Mouse (Mus musculus): ENCODE measurements at regions not wholly inside any gene's neighbourhood (a gene's known extent, or its start where the extent isn't known, plus 50 kb on each side); places are given as distances from the start of the nearest gene placed in this dataset.

DNA sequence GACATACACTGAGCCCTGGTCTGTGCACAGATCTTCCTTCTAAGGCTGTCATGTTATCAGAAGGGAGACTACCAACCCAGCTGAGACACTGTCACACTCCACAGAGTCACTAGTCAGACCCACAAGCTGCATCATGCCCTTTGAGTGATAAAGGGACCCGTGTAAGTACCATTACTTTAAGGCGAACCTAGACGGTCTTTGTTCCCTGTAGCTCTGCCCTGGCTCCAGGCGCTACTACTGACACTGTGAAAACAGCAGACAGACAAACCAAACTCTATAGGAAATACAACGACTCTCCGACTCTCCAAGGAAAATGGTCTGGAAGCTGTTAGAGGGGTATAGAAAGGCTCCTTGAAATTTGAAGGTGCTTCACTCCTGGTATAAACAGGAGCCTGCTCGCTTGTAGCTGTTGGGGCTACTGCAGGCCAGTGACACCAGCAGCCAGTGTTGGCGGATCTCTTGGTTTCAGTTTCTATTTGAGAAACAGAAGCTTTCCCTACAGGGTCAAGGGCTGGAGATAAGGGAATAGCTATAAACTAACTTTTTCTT is 75.2 kb upstream of the Wnt7b start:
- H3K27ac ChIP-seq (ENCODE audit: low read length), result peak overlapping the region; percentile 35; the same call in 1 of the 2 replicates
- no peak for ATAC-seq
- no peak overlapping the region for H3K4me3 ChIP-seq (replicated peaks; ENCODE audit: low read length)
- peaks cover 52% of the 10 kb centered on the region for H3K4me1 ChIP-seq (replicated peaks; ENCODE audit: control insufficient read depth, insufficient read depth, low read length)
- H3K9me3 ChIP-seq (ENCODE audit: control insufficient read depth, low read length), result no peaks in the 10 kb centered on the region
- H3K36me3 ChIP-seq (ENCODE audit: control insufficient read depth, insufficient read depth), result no peaks in the 10 kb centered on the region
- no peak overlapping the region for H3K4me2 ChIP-seq (ENCODE audit: low read length)
- 60% methylated on average over 8 of the region's 8 CpGs for WGBS
- peaks cover 7% of the 10 kb centered on the region for H3K27me3 ChIP-seq (replicated peaks; ENCODE audit: control insufficient read depth, insufficient read depth, low read length)
- 0 out of 2 replicates have a peak overlapping the region, but pooled peaks have one; percentile 19 for H3K9ac ChIP-seq (replicated peaks; ENCODE audit: low read depth, low read length)

DNA sequence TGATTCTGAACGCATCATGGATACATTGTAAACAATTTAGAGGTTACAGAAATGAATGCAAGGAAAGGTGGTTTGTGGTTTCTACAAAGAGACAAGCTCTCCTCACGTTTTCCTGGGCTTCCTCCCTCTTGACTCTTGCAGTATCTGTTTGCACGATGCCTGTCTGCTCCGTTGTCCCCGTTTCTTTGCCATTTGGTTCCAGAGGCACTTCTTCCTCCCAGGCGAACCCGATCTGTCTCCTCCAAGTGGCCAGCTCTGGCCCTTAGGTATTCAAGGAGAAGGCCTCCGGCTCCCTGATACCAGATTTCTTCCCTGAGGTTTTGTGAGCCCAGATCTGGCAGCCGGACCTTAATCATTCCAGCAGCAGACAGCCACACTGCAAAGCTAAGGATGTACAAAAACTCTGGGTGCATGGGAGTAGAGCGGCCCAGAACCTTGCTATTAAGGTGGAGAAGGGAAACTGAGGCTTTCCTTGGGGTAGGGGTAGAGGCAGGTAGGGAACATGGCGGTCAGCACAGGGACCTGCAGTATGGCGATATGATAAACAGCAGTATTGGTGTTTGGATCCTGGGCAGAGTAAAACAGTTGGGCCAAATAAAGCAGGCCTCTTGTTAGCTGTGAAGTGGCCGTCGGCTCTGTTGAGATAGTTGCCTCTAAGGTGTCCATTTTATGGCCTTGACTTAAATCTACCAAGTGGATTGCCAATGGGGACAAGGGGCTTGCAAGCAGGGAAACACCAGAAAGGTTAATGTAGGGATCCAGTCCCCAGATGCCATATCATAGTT is 76.0 kb upstream of the Wnt7b start:
- H3K4me1 ChIP-seq (replicated peaks; ENCODE audit: control insufficient read depth, insufficient read depth, low read length), result peaks cover 44% of the 10 kb centered on the region
- no peak overlapping the region for H3K4me3 ChIP-seq (replicated peaks; ENCODE audit: low read length)
- no peaks in the 10 kb centered on the region for H3K36me3 ChIP-seq (ENCODE audit: control insufficient read depth, insufficient read depth)
- WGBS, result 80% methylated on average over 14 of the region's 14 CpGs
- H3K9me3 ChIP-seq (ENCODE audit: control insufficient read depth, low read length), result no peaks in the 10 kb centered on the region
- no peak overlapping the region for H3K9ac ChIP-seq (replicated peaks; ENCODE audit: low read depth, low read length)
- ATAC-seq, result no peak
- no peak overlapping the region for H3K27ac ChIP-seq (ENCODE audit: low read length)
- H3K4me2 ChIP-seq (ENCODE audit: low read length), result 0 out of 2 replicates have a peak overlapping the region, but pooled peaks have one; percentile 8
- H3K27me3 ChIP-seq (replicated peaks; ENCODE audit: control insufficient read depth, insufficient read depth, low read length), result peaks cover 7% of the 10 kb centered on the region

GRCm38 (mm10) chr15:85660528-85661392 is 74.0 kb upstream of the Ppara start:
- Histone ChIP-seq H3K4me3 (replicated peaks; ENCODE audit: low read length) (no peak overlapping the region), H3K4me2 (ENCODE audit: low read length) (peak overlapping the region; percentile 28), H3K27me3 (replicated peaks; ENCODE audit: control insufficient read depth, insufficient read depth, low read length) (peaks cover 7% of the 10 kb centered on the region), H3K9me3 (ENCODE audit: control insufficient read depth, low read length) (no peaks in the 10 kb centered on the region), H3K27ac (ENCODE audit: low read length) (no peak overlapping the region), H3K4me1 (replicated peaks; ENCODE audit: control insufficient read depth, insufficient read depth, low read length) (peaks cover 24% of the 10 kb centered on the region), H3K9ac (replicated peaks; ENCODE audit: low read depth, low read length) (peak overlapping the region; percentile 45), H3K36me3 (ENCODE audit: control insufficient read depth, insufficient read depth) (no peaks in the 10 kb centered on the region)
- ATAC-seq, result no peak
- 15% methylated on average over 45 of the region's 45 CpGs for WGBS

- H3K4me3 ChIP-seq (replicated peaks; ENCODE audit: low read length), result no peak overlapping the region
- H3K27ac ChIP-seq (ENCODE audit: low read length), result peak overlapping the region; percentile 0; the same call in 1 of the 2 replicates
- peak overlapping the region; percentile 45; the same call in 1 of the 2 replicates for H3K9ac ChIP-seq (replicated peaks; ENCODE audit: low read depth, low read length)
- ATAC-seq, result no peak
- H3K27me3 ChIP-seq (replicated peaks; ENCODE audit: control insufficient read depth, insufficient read depth, low read length), result peaks cover 7% of the 10 kb centered on the region
- 62% methylated on average over 2 of the region's 2 CpGs for WGBS
- H3K36me3 ChIP-seq (ENCODE audit: control insufficient read depth, insufficient read depth), result no peaks in the 10 kb centered on the region
- no peaks in the 10 kb centered on the region for H3K9me3 ChIP-seq (ENCODE audit: control insufficient read depth, low read length)
- H3K4me1 ChIP-seq (replicated peaks; ENCODE audit: control insufficient read depth, insufficient read depth, low read length), result peaks cover 18% of the 10 kb centered on the region
- H3K4me2 ChIP-seq (ENCODE audit: low read length), result no peak overlapping the region
Measured at GRCm38 (mm10) chr15:85661393-85661690, 73.4 kb upstream of the Ppara start.

DNA sequence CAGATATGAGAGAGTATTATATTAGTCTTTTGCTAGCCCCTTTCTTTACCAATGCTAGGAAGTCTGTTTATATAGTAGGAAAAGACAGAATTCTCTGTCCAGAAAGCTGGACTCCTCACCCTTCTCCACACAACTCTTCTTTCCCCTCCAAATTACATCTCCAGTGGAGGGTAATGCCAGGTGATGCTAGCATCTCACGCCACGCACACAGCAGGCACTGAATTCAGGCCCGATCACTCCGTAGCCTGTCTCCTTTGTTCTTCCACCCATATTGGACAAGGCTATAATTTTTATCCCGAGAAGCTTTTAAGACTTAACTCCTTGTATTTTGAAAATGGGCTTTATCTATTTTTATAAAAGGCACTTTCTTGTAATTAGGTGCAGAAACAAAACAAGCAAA is 73.0 kb upstream of the Ppara start:
- 71% methylated on average over 5 of the region's 5 CpGs for WGBS
- no peak overlapping the region for H3K4me2 ChIP-seq (ENCODE audit: low read length)
- peaks cover 7% of the 10 kb centered on the region for H3K27me3 ChIP-seq (replicated peaks; ENCODE audit: control insufficient read depth, insufficient read depth, low read length)
- no peaks in the 10 kb centered on the region for H3K9me3 ChIP-seq (ENCODE audit: control insufficient read depth, low read length)
- peaks cover 21% of the 10 kb centered on the region for H3K4me1 ChIP-seq (replicated peaks; ENCODE audit: control insufficient read depth, insufficient read depth, low read length)
- H3K27ac ChIP-seq (ENCODE audit: low read length), result peak overlapping the region; percentile 0; the same call in 1 of the 2 replicates
- H3K36me3 ChIP-seq (ENCODE audit: control insufficient read depth, insufficient read depth), result no peaks in the 10 kb centered on the region
- H3K9ac ChIP-seq (replicated peaks; ENCODE audit: low read depth, low read length), result no peak overlapping the region
- no peak overlapping the region for H3K4me3 ChIP-seq (replicated peaks; ENCODE audit: low read length)
- no peak for ATAC-seq

DNA sequence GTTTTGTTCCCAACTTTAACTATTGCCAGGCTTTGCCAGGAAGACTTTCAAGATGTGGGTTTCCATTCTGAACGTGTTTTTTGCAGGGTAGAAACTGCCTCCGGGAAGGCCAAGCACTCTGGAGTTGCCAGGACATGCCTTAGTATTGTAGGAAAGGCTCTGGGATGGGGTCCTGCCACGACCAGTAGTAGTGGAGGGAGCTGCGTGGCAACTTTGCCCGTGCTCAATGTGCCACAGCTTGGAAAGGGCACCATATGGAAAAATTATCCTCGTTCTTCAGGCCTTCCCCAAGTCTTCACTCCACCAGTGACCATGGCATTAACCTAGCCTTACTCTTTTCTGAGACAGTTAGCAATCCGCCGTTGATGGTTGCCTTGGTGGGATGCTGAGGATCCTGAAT is 72.5 kb upstream of the Ppara start:
- no peak for ATAC-seq
- Histone ChIP-seq H3K9me3 (ENCODE audit: control insufficient read depth, low read length) (no peaks in the 10 kb centered on the region), H3K4me3 (replicated peaks; ENCODE audit: low read length) (no peak overlapping the region), H3K4me1 (replicated peaks; ENCODE audit: control insufficient read depth, insufficient read depth, low read length) (peaks cover 16% of the 10 kb centered on the region), H3K27ac (ENCODE audit: low read length) (no peak overlapping the region), H3K9ac (replicated peaks; ENCODE audit: low read depth, low read length) (no peak overlapping the region), H3K27me3 (replicated peaks; ENCODE audit: control insufficient read depth, insufficient read depth, low read length) (peaks cover 7% of the 10 kb centered on the region), H3K4me2 (ENCODE audit: low read length) (no peak overlapping the region), H3K36me3 (ENCODE audit: control insufficient read depth, insufficient read depth) (no peaks in the 10 kb centered on the region)
- 85% methylated on average over 8 of the region's 8 CpGs for WGBS

DNA sequence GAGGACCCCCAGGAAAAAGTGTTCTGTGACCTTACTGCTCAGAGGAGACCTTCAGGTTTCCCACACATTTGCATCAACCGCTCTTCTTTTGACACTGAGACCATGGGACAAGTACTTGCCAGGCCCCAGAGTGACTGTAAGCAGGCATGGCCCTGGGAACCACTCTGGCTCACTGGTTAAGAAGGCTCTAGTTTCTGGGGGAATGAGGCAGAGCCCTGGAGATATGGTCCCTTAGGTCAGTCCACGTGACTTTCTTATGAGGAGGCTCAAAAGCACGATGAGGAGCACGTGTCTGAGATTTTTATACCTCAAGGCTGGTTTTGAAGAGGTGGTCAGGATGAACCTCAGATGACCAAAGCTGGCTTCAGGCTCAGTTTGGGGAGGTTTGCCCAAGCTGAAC is 72.1 kb upstream of the Ppara start:
- no peak for ATAC-seq
- peaks cover 17% of the 10 kb centered on the region for H3K4me1 ChIP-seq (replicated peaks; ENCODE audit: control insufficient read depth, insufficient read depth, low read length)
- H3K9ac ChIP-seq (replicated peaks; ENCODE audit: low read depth, low read length), result no peak overlapping the region
- H3K4me3 ChIP-seq (replicated peaks; ENCODE audit: low read length), result no peak overlapping the region
- no peaks in the 10 kb centered on the region for H3K36me3 ChIP-seq (ENCODE audit: control insufficient read depth, insufficient read depth)
- no peak overlapping the region for H3K27ac ChIP-seq (ENCODE audit: low read length)
- WGBS, result 83% methylated on average over 4 of the region's 4 CpGs
- no peak overlapping the region for H3K4me2 ChIP-seq (ENCODE audit: low read length)
- H3K27me3 ChIP-seq (replicated peaks; ENCODE audit: control insufficient read depth, insufficient read depth, low read length), result peaks cover 7% of the 10 kb centered on the region
- H3K9me3 ChIP-seq (ENCODE audit: control insufficient read depth, low read length), result no peaks in the 10 kb centered on the region

DNA sequence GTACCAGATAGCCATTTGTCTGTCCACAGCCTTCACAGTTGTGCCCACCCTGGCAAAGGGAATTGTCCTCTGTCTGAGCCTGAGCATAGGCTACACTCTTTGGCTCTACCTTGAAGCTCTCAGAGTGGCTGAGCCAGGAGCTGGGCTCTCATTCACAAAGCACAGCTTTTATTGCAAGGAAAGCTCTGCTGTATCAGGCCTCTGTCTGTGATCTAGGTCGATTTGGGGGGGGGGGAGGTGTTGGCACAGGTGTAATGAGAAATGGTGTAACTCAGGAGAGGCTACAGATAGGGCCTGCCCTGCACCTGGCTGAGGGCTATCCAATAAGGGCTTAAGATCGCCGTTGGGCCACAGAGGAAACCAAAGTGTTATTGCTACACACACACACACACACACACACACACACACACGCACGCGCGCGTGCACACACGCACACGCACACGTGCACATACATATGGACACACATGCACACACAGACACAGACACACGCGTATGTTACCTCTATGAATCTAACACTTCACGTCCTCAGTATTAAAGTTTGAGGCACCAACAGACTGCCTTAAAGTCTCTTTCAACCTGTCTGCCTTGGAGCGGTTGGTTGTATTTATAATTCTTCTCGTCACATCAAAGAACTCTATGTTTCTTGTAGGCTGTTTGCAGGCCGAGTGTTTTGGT is 70.9 kb upstream of the Ppara start:
- no peak for ATAC-seq
- Histone ChIP-seq H3K36me3 (ENCODE audit: control insufficient read depth, insufficient read depth) (no peaks in the 10 kb centered on the region), H3K4me2 (ENCODE audit: low read length) (no peak overlapping the region), H3K27me3 (replicated peaks; ENCODE audit: control insufficient read depth, insufficient read depth, low read length) (peaks cover 7% of the 10 kb centered on the region), H3K27ac (ENCODE audit: low read length) (0 out of 2 replicates have a peak overlapping the region, but pooled peaks have one; percentile 2), H3K4me3 (replicated peaks; ENCODE audit: low read length) (no peak overlapping the region), H3K9me3 (ENCODE audit: control insufficient read depth, low read length) (no peaks in the 10 kb centered on the region), H3K4me1 (replicated peaks; ENCODE audit: control insufficient read depth, insufficient read depth, low read length) (peaks cover 25% of the 10 kb centered on the region), H3K9ac (replicated peaks; ENCODE audit: low read depth, low read length) (no peak overlapping the region)
- 86% methylated on average over 17 of the region's 17 CpGs for WGBS

GRCm38 (mm10) chr15:85664432-85664828 is 70.4 kb upstream of the Ppara start:
- Histone ChIP-seq H3K27me3 (replicated peaks; ENCODE audit: control insufficient read depth, insufficient read depth, low read length) (peaks cover 7% of the 10 kb centered on the region; the same call in 1 of the 2 replicates), H3K9me3 (ENCODE audit: control insufficient read depth, low read length) (no peaks in the 10 kb centered on the region), H3K27ac (ENCODE audit: low read length) (0 out of 2 replicates have a peak overlapping the region, but pooled peaks have one; percentile 2), H3K4me1 (replicated peaks; ENCODE audit: control insufficient read depth, insufficient read depth, low read length) (peaks cover 31% of the 10 kb centered on the region), H3K4me3 (replicated peaks; ENCODE audit: low read length) (no peak overlapping the region), H3K36me3 (ENCODE audit: control insufficient read depth, insufficient read depth) (no peaks in the 10 kb centered on the region), H3K4me2 (ENCODE audit: low read length) (no peak overlapping the region), H3K9ac (replicated peaks; ENCODE audit: low read depth, low read length) (no peak overlapping the region)
- ATAC-seq, result no peak
- WGBS, result 74% methylated on average over 10 of the region's 10 CpGs

All from forebrain, embryonic 16.5 days (tissue).